Mouse (Mus musculus): ENCODE data around the gene Mageb1. TPM values are rescaled to one million over a fixed set of nuclear protein-coding genes. Genes with fewer than 3 reads are reported as not detected.
"Not testable (repeated sequence)": the region's sequence is repeated elsewhere in the genome, so short reads cannot be mapped to it uniquely, and the experiment has no call there.

The Mageb1 gene
- total RNA-seq (2014; rRNA removed) = not detected in 2 replicates
- not detected in 2 replicates for polyA plus RNA-seq (2015; fragmentation: Nextera tagmentation; extraction: Ambion mirVana)

DNA sequence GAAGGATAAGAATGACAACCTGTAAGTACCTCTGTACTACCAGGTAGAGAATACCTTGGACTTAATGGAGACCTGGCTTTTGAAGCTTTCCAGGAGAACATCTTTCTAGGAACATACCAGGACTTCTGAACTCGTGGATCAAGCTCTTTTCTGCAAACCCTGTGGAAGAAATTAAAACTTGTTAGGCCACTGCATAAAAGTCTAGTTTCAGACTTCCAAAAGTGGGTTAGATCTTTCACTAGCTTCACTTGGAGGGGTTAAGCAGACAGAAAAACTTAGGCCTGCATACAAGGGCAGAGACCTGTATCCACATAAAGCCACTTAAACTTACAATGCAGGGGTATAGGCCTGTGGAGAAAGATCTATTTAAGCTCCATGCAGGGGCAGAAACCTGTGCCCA is at the start of gene Mageb1:
Gene Mageb1 (minus strand): TSS at position 101 of the 400 bp plus-strand sequence.
- not testable (repeated sequence) for H3K36me3 ChIP-seq (ENCODE audit: insufficient read depth); H3K4me1 ChIP-seq (ENCODE audit: insufficient read depth); H3K4me3 ChIP-seq (ENCODE audit: low read depth, low read length); DNase-seq; H3K9me3 ChIP-seq (ENCODE audit: low read length); ATAC-seq; H3K4me2 ChIP-seq (ENCODE audit: low read depth); H3K27ac ChIP-seq (ENCODE audit: low read depth, low read length); H3K27me3 ChIP-seq (ENCODE audit: insufficient read depth, low read length); H3K9ac ChIP-seq
- 23% methylated on average over 1 of the region's 1 CpGs for WGBS

Other genes starting within 250 kb of the Mageb1 start
- gene Mageb5, start 233.3 kb downstream of the Mageb1 start, total RNA-seq (2014; rRNA removed) = not detected in 2 replicates
- not detected in 2 replicates for gene Mageb5, start 233.3 kb downstream of the Mageb1 start, polyA plus RNA-seq (2015; fragmentation: Nextera tagmentation; extraction: Ambion mirVana)

All from forebrain, postnatal 0 days (tissue).